Mouse (Mus musculus) heart, adult 2 months (tissue): ENCODE measurements around the gene Stat1.

ENCODE experiments used
- EP300 ChIP-seq: fragments of 200-500 bp; IDR thresholded peaks from 2 replicates; pipeline ENCODE4 v1.6.1; 2011; ENCODE audit warnings: low read depth, low read length, control low read depth; ENCODE audit not compliant: insufficient read depth
- POLR2A ChIP-seq: fragments of 200-500 bp; IDR thresholded peaks from 2 replicates; pipeline ENCODE4 v1.6.1; 2011; ENCODE audit warnings: mild to moderate bottlenecking, low read depth, low read length, control low read depth; ENCODE audit not compliant: insufficient read depth

DNA sequence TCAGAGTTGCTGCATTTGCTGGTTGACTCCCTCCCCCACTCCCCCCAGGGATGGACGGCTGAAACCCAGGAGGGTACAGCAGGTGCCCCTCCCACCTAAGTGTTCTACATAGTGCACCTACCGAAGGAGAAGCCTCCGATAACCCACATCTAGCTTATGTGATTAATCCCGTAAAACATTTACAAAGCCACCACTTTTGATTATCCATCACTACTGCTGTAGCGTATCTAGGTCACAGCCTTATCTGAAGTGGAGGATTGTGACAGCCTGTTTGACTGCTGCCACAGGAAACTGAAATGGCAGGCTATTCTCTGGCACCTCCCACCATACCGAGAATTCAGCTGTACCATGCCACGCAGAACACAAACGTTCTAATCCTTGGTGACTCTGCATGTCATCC, 52.0 kb downstream of the Stat1 start:
- TF ChIP-seq POLR2A (no peak), EP300 (no peak)
